Mouse (Mus musculus): Measurements from ENCODE around the gene Zbtb2.

- TF ChIP-seq GATA1 (IDR thresholded peaks at IDR 0.05; ENCODE audit: borderline replicate concordance, low read length), result no peak
- no peak for TF ChIP-seq FLI1 (IDR thresholded peaks at IDR 0.05; ENCODE audit: low read length)
These were observed 31.3 kb downstream of the Zbtb2 start for GRCm38 (mm10) chr10:4356640-4357039.
